Mouse (Mus musculus) ovary, postnatal 36 days (tissue): ENCODE results near the gene 0610040J01Rik.

ENCODE experiments used
- DNase-seq: peaks from one replicate; pipeline ENCODE4 v3.0.0; 2022; ENCODE audit warnings: low spot score, mixed read lengths

0610040J01Rik gene

DNA sequence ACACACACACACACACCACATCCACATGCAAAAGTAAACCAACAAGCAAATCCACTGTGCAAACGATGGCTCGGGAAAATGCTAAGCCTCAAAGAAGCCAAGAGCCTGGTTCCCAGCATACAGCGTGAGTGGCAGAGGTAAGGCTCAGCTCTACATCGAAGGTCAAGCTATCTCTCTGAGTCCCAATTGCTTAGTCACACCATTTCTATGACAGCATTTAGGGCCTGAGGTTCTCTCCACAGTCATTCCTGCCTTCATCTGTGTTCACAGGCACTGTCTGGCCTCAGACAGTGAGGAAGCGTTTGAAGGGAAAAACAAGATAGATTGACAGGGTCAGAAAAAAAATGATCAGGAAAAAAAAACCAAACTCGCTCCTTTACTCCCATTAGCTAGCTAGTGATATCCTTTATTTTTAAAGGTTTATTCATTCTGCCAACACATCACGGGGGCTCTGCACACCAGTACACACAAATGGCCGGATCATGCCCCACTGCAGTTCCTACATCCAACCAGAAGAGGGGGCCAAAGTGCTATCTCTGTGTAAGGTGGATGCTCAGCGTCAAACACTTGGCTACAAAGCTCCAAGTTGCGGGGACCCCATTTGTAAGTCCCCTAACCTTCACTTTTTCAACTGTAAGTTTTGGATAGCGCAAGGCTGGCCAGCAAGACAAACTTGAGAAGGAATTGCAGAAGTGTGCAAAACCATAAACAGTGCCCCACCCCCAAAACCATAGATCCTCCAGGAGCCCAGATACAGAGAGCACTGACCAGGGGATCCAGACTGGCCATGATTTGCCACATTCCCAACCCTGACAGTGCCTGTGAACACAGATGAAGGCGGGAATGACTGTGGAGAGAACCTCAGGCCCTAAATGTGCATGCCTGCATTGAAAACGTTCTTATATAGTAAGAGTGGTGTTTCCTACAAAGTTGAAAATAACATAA, 94.3 kb downstream of the 0610040J01Rik start:
- peak; percentile 75 for DNase-seq

DNA sequence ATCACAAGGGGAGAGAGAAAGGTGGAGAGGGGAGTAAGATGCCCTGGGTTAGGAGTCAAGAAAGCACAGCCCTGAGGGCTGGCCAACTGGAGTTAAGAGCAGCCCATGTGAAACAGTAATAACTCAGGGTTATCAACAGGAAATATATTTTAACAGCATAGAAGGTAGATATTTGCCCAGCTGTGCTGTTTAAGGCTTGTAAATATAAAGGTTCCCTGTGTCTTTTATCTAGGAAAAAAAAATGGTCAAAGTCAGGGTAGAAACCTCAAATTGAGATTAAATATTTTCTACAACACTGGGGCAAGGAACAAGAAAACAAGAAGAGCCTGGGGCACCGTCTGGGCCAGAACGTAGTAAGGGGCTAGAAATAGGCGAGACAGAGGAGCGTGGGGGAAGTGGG, 95.3 kb downstream of the 0610040J01Rik start:
- DNase-seq = no peak

DNA sequence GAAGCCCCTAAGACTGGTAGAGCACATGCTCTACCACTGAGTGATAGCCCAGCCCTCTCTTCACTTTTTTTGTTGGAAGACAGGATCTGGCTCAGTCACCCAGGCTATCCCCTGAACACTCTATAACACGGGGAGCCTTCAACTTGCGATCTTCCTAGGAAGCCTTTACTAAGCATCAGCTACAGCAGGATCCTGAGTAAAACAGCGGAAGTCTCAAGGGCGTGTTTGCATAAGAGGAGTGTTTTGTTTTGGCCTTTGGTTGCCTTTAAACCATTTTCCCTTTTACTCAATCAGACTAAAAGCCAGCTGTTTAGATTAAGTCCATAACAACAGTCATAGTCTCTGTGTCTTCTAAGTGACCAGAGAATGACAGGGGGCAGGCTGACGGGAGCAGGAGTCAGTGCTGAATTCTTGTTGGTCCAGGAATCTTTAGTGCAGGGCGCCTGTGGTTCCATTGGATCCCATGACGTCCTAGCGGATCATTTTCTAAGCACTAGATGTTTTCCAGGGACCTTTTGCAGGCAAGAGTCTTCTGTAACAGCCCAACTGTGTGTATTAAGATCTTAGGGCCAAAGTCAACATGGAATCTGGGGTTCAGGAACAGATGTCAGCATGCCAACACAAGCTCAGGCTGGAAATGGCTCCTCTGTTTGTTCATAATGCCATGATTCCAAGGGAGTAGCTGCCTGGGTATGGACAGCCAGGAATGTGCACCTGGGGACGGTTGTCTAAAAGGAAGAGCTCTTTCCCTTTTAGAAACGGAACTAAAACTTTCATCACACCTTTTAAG, 98.2 kb downstream of the 0610040J01Rik start:
- DNase-seq = no peak

DNA sequence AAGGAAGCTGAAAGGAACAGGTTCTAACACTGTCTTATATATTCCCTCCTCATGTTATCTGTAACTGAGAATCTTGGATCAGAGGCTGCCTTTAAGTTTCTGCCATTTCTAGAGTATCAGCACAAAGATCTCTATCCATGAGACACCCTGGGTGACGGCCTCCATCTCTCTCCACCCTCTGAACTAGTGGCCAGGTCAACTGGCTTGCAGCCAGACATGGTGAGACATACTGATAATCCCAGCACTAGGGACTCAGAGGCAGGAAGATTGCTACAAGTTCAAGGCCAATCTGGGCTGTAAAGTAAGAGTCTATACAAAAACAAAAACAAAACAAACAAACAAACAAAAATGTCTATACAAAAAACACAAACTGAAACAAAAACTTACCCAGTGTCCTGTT, 102.7 kb downstream of the 0610040J01Rik start:
- DNase-seq = no peak

DNA sequence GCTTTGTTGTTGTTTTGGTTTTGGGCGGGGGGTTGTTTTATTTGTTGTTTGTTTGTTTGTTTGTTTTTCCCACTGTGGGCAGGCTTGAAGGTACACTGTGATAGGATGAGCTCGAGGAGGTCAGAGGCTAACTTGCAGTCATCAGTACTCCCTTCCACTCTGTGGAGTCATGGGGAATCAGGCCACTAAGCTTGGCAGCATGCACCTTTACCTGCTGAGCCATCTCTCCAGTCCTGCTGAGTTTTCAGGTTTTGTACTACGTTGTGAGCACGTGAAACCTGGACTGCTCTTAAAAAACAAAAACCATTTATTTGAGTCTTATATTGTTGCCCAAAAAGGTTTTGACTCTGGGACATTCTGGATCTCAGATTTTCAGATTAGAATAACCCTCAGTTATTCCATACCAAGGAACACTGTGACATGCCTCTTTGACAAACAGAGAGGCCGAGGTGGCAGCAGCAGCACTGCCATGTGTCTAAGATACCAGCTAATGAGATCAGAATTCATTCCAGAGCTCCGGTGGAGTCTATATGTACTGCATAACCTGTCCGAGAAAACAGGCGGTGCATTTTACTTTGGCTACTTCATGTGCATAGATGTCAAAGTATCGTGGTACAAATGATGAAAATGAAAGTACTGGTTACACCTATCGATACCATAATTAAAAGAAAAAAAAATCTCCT, 104.4 kb downstream of the 0610040J01Rik start:
- DNase-seq = no peak

DNA sequence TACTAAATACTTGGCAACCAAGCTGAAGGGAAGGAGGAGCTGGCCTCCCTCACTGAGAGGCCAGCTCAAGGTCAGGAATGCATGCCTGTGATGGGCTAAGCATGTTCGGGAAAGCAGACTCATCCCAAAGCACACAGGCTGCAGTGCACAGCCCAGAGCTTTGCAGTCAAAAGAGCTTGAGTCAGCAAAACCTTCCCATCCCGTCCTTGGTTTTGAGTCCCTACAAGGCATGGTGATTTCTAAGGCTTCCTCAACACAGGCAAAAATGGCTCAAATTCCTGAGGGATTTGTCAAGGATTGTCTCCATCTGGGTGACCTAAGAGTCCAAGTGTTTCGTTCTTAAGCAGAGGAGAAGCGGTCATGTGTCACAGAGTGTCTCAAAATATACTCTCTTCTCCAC, 106.0 kb downstream of the 0610040J01Rik start:
- no peak for DNase-seq

DNA sequence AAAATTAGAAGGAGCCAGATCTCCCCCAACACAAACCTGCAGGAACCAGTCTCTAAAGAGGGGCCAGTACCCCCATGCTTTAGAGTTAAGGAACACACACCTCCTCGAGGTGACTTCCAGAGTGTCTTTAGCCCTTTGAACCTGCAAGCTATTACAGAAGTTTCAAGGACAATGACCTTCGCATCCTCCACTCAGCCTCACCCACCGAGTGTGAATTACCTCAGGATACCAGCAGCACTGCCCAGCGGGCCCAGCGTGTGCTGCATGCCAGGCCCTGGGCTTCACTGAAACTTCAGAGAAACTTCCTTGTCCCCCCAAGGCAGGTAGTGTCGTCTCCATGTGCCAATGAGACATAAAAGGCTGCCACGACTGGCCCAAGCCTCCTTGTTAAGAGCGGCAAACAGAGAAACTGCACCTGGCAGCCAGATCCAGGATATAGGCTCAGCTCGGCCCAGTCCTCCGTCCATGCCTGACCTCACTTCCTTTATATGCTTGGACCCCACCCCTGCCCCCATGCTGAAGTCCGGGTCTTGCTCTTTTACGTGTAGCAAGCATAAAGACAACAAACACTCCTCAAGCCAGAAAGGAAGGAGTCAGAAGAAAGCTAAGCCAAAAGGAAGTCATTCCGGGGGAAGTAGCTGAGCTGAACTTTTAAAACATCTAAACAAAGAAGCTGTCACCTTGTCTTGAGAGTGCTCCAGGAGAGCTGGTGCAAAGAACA, 111.3 kb downstream of the 0610040J01Rik start:
- no peak for DNase-seq

DNA sequence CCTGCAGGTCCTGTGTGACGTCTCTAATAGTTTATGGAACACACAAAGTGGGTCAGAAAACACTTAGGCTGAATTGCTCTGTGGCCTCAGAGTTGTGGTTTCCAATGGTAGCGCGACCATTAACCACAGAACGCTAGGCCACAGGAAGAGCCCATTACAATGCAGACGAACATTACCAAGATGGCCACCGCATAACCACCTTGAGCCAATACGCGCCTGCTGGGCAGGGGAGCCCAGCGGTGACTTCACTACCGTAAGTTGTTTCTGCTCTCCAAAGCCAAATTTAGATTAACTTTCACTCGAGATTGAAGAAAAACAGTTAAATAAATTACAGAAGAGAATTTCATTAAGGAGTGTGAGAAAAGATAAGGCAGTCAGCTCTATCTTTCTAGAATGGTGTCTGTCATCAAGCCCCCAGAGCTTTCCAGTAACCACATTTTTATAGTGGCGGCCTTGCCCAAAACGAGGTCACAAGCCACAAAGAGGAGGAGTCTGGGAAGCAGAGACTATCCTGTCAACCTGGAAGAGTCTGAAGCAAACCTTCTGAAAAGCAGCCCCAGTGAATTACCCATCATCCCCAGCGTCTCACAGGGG, 113.0 kb downstream of the 0610040J01Rik start:
- no peak for DNase-seq

DNA sequence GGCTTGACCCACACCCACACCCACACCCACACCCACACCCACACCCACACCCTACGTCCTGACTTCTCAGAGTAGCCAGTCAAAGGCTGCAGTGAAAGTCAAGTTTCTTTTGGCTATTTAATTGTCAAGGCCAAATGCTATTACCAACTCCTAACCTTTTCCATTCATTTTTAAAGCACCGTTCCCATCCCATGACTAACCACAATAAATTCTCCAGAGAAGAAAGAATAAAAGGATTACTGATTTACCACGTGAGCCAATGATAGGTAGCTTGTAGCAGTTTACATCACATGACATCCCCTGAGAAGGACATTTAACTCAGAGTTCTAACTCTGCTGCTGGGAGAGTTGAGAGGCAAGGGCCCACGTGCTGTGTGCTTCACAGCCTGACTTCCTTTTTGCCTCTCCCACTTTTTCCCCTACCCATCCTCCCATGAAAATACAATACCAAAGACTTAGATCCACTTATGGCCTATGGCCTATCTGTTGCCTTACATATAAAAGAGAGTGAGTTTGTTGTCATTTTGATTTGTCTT, 118.7 kb downstream of the 0610040J01Rik start:
- no peak for DNase-seq

DNA sequence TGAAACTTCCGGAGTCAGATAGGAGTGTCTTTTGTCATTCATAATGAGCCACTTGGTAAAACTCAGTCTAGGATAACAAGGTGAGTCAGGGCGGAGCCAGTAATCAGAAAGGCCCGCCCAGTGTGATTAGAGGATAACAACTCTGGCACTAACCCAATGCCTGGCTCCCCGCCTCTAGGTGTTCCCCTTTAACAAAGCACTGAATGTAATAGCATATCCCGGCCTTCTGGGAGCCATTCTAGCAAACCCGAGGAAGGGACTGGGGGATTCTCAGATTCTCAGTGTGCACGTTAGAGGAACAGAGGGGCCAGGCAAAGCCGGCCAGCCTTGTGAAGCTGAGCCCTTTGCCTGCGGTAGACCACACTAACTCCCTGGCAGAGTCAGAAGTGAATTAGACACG, 120.7 kb downstream of the 0610040J01Rik start:
- DNase-seq = no peak

DNA sequence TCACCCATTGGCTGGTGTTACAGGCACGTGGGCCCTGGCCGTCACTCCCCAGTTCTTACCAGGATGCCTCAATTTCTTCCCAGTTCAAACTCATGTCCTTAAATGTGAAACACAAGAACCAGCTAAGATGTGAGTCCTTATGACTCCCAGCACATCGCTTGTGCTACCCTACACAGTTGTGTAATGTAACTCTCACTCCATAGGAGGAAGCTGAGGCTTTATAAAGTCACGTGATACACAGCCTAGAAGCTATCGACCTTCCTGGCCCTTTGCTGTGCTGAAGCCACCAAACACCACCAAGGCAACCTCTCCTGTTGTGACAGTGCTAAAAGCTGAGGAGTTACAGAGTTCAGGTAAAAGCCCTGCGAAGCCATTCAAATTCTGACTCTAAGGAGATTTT, 123.4 kb downstream of the 0610040J01Rik start:
- no peak for DNase-seq

DNA sequence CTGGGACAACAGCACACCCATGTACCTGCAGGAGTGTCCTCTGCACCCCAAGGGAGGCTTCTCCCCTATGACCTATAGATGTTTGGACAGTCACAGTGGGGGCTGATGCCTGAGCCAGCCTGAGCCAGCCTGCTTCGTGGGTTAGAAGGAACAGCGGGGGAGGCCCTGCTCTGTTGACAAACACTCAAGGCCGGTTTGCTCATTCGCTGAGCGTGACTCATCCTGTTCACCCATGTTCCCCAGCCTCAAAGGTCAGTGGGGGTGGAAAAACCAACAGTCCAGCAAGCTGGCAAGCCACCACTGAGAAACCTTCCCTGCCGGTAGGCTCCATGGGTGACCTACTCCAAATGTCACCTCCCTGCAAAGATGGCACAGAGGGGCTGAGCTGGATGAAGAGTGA, 124.6 kb downstream of the 0610040J01Rik start:
- DNase-seq = peak; percentile 53

DNA sequence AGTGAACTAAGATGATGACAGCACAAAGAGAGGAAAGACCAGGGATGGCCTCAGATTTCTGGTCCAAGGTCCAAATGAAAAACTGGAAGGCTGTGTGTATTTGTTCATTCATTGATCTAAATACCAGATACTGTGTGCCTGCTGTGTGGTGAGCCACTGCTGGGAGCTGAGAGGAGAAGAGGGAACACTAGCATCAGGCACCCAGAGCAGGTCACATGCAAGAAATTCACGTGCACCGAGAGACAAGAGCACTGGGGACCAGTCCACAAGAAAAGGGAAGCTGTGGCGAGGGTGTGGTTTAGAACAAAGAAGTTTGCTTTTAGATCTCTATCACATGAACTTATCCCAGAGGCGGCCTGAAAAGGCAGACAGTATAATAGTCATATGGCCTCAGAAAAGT, 126.4 kb downstream of the 0610040J01Rik start:
- no peak for DNase-seq

DNA sequence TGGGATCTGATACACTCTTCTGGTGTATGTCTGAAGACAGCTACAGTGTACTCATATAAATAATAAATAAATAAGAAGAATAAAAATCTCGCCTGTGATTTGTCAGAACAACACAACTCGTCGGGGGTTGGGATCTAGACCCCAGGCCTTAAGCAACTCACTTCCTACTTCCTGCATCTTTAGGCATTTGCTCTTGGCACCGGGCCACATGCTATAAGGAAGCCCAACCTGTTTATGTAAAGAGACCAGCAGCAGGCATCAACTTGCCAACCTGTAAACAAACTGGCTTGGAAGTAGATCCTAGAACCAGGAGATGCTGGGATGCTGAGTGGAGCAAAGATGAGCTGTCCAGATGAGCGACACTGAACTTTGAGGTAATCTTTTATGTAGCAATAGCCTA, 129.7 kb downstream of the 0610040J01Rik start:
- DNase-seq = no peak

DNA sequence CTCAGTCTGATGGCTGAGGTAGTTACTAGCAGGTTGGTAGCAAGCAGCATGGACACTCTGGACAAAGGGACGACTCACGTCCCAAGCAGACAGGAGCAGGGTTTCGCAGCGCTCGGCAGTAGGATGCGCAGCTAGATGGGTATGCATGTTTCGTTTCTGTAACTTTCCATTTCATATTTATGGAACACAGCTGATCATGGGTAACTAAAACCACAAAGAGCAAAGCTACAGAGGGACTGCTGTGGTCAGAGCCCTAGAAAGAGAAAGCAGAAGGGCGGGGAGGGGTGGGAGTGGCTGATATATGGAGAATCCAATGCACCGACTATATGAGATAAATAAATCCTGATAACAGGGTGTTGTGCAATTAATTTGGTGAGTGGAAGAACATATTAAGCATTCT, 131.1 kb downstream of the 0610040J01Rik start:
- no peak for DNase-seq

DNA sequence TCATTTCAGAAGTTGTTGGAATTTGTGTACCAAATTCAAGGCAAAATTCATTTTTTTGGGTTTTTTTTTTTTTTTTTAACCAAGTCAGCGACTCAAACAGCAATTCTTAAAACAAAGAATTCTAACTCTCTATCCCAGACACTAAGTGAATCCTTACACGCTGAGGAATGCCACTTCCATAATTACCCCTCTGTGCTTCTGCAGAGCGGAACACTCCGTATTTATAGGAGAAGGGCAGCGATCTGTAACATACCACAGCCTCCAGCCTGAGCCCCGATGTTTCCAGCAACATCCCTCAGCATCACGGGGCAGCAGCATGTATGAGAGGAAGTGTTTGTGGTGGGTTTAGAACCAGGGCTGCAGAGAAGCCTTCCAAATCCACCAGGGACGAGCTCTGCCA, 135.4 kb downstream of the 0610040J01Rik start:
- no peak for DNase-seq

DNA sequence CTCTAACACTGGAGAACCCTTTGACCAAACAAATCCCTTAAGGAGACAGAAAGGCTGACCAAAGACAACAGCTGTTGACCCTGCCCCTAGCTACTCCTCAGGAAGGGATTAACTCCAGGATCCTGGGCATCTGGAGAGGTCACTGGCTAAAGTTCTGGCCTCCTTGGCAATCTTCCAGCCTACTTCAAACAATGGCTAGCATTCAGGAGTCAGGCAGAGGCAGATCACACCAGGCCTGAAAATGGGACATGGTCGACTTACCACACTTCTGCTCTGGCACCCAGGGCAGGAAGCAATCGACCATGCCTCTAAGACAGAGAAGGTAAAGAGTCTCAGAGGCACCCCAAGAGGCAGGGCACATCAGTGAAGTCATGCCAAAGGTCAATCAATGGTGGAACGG, 137.0 kb downstream of the 0610040J01Rik start:
- DNase-seq = no peak
